Mouse (Mus musculus): ENCODE results near the gene Dnajc27. TPM values are rescaled to one million over a fixed set of nuclear protein-coding genes. Genes with fewer than 3 reads are reported as not detected.
A peak's percentile ranks its signal among the peaks of the same experiment; 100 is the strongest.

Gene Dnajc27
- polyA plus RNA-seq, 1 experiment from 2014 or later: 3.5 TPM

DNA sequence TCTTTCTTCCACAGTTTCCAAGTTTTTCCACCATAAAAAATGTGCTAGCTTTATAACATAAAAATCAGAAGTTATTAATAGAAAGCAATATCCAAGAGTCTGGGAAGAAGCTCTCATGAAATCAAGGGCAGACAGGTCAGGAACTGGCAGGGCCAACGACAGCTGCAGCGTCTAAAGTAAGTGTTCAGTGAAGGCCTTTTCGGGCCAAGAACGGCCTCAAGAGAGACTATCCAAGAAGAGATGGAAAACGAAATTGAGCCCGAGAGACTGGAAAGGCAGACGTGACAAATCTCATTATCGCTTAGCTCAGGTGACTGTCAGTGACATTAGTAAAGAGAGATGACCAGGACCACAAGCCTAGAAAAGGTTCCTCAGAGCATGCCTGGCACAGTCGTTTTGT lies 24.1 kb upstream of the Dnajc27 start:
- no peaks in the 10 kb centered on the region for H3K4me1 ChIP-seq
- no peak overlapping the region for H3K4me3 ChIP-seq
- no peak for ATAC-seq
- no peaks in the 10 kb centered on the region for H3K9me3 ChIP-seq (replicated peaks)
- H3K9ac ChIP-seq: no peak overlapping the region
- H3K36me3 ChIP-seq: no peaks in the 10 kb centered on the region
- no peak overlapping the region for H3K4me2 ChIP-seq
- 0 out of 2 replicates have a peak, but pooled peaks cover 9% of the 10 kb centered on the region for H3K27me3 ChIP-seq (replicated peaks)
- WGBS (ENCODE audit: insufficient replicate concordance): 57% methylated on average over 9 of the region's 9 CpGs
- H3K27ac ChIP-seq: no peak overlapping the region

DNA sequence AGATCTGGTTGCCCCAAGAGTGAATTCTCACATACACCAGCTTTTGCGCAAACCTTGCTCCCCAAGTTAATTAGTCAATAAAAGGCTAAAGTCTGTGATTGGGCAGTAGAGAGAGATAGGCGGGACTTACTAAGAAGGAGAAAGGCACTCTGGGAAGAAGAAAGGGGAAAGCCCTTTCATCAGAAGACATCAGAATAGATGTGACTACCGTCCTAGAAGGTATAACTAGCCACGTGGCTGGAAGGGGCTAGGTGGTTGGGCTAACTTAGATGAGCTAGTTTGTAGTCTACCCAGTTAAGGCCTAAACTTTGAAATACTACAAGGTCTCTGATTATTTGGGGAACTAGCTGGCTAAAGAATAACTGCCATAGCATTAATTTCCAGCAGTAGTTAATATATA lies 22.7 kb upstream of the Dnajc27 start:
- Histone ChIP-seq H3K36me3 (no peaks in the 10 kb centered on the region), H3K4me2 (no peak overlapping the region), H3K4me3 (no peak overlapping the region), H3K27me3 (replicated peaks) (0 out of 2 replicates have a peak, but pooled peaks cover 9% of the 10 kb centered on the region), H3K9me3 (replicated peaks) (no peaks in the 10 kb centered on the region), H3K27ac (no peak overlapping the region), H3K4me1 (peaks cover 4% of the 10 kb centered on the region), H3K9ac (no peak overlapping the region)
- ATAC-seq: no peak
- 74% methylated on average over 4 of the region's 4 CpGs for WGBS (ENCODE audit: insufficient replicate concordance)

GRCm38 (mm10) chr12:4065498-4065897 lies 16.9 kb upstream of the Dnajc27 start:
- Histone ChIP-seq H3K9ac (no peak overlapping the region), H3K4me2 (no peak overlapping the region), H3K9me3 (replicated peaks) (no peaks in the 10 kb centered on the region), H3K4me3 (no peak overlapping the region), H3K4me1 (peaks cover 24% of the 10 kb centered on the region), H3K36me3 (no peaks in the 10 kb centered on the region), H3K27ac (no peak overlapping the region), H3K27me3 (replicated peaks) (no peaks in the 10 kb centered on the region)
- ATAC-seq: no peak
- WGBS (ENCODE audit: insufficient replicate concordance): 74% methylated on average over 2 of the region's 2 CpGs

- Histone ChIP-seq H3K9ac (no peak overlapping the region), H3K4me1 (peaks cover 24% of the 10 kb centered on the region), H3K4me2 (no peak overlapping the region), H3K27me3 (replicated peaks) (no peaks in the 10 kb centered on the region), H3K36me3 (no peaks in the 10 kb centered on the region), H3K4me3 (no peak overlapping the region), H3K9me3 (replicated peaks) (no peaks in the 10 kb centered on the region), H3K27ac (no peak overlapping the region)
- 36% methylated on average over 8 of the region's 8 CpGs for WGBS (ENCODE audit: insufficient replicate concordance)
- ATAC-seq: peak; percentile 76
These were observed 16.4 kb upstream of the Dnajc27 start for GRCm38 (mm10) chr12:4065944-4066343.

GRCm38 (mm10) chr12:4066681-4067459 lies 15.5 kb upstream of the Dnajc27 start:
- Histone ChIP-seq H3K36me3 (no peaks in the 10 kb centered on the region), H3K27me3 (replicated peaks) (no peaks in the 10 kb centered on the region), H3K4me3 (no peak overlapping the region), H3K27ac (no peak overlapping the region), H3K9ac (no peak overlapping the region), H3K4me2 (no peak overlapping the region), H3K4me1 (peaks cover 24% of the 10 kb centered on the region), H3K9me3 (replicated peaks) (no peaks in the 10 kb centered on the region)
- 57% methylated on average over 6 of the region's 6 CpGs for WGBS (ENCODE audit: insufficient replicate concordance)
- no peak for ATAC-seq

DNA sequence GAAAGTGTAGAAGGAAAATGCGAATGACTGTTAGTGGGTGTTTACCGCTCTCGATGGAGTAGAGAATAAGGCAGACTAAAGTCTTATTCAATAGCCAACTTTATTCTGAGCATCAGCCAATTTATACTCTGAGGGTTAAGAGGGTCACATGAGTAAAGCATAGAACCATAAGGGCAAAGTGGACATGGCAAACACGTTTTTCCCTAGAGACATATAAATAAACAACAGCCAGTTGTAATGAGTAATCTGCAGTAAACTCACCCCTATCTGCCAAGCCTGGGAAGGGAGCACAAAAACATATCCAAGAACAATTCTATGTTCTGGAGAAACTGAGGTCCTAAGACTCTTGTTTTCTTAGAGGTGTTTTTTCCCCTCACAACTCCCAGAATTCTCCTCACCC lies 13.8 kb upstream of the Dnajc27 start:
- no peaks in the 10 kb centered on the region for H3K9me3 ChIP-seq (replicated peaks)
- 64% methylated on average over 4 of the region's 4 CpGs for WGBS (ENCODE audit: insufficient replicate concordance)
- no peak overlapping the region for H3K4me3 ChIP-seq
- H3K4me2 ChIP-seq: no peak overlapping the region
- no peaks in the 10 kb centered on the region for H3K27me3 ChIP-seq (replicated peaks)
- H3K9ac ChIP-seq: no peak overlapping the region
- H3K36me3 ChIP-seq: no peaks in the 10 kb centered on the region
- H3K27ac ChIP-seq: no peak overlapping the region
- no peak for ATAC-seq
- H3K4me1 ChIP-seq: peaks cover 24% of the 10 kb centered on the region

GRCm38 (mm10) chr12:4071671-4072070 lies 10.7 kb upstream of the Dnajc27 start:
- Histone ChIP-seq H3K9me3 (replicated peaks) (no peaks in the 10 kb centered on the region), H3K4me3 (no peak overlapping the region), H3K9ac (no peak overlapping the region), H3K27ac (no peak overlapping the region), H3K4me2 (no peak overlapping the region), H3K27me3 (replicated peaks) (peaks cover 2% of the 10 kb centered on the region; the same call in 1 of the 2 replicates), H3K4me1 (peaks cover 1% of the 10 kb centered on the region; the same call in 1 of the 2 replicates), H3K36me3 (no peaks in the 10 kb centered on the region)
- no peak for ATAC-seq
- WGBS (ENCODE audit: insufficient replicate concordance): 60% methylated on average over 9 of the region's 9 CpGs

- H3K4me2 ChIP-seq: no peak overlapping the region
- no peaks in the 10 kb centered on the region for H3K4me1 ChIP-seq
- H3K4me3 ChIP-seq: no peak overlapping the region
- 48% methylated on average over 8 of the region's 8 CpGs for WGBS (ENCODE audit: insufficient replicate concordance)
- H3K9me3 ChIP-seq (replicated peaks): no peaks in the 10 kb centered on the region
- H3K27me3 ChIP-seq (replicated peaks): peaks cover 4% of the 10 kb centered on the region; the same call in 1 of the 2 replicates
- H3K9ac ChIP-seq: no peak overlapping the region
- ATAC-seq: no peak
- H3K36me3 ChIP-seq: no peaks in the 10 kb centered on the region
- H3K27ac ChIP-seq: no peak overlapping the region
These were observed 7.0 kb upstream of the Dnajc27 start for GRCm38 (mm10) chr12:4075407-4075806.

- ATAC-seq: no peak
- no peak overlapping the region for H3K4me2 ChIP-seq
- H3K4me3 ChIP-seq: no peak overlapping the region
- no peaks in the 10 kb centered on the region for H3K9me3 ChIP-seq (replicated peaks)
- H3K27me3 ChIP-seq (replicated peaks): peaks cover 4% of the 10 kb centered on the region; the same call in 1 of the 2 replicates
- no peak overlapping the region for H3K27ac ChIP-seq
- H3K9ac ChIP-seq: no peak overlapping the region
- no peaks in the 10 kb centered on the region for H3K4me1 ChIP-seq
- no peaks in the 10 kb centered on the region for H3K36me3 ChIP-seq
These were observed 6.0 kb upstream of the Dnajc27 start for GRCm38 (mm10) chr12:4076383-4076782.

- Histone ChIP-seq H3K4me1 (peaks cover 14% of the 10 kb centered on the region), H3K9me3 (replicated peaks) (no peaks in the 10 kb centered on the region), H3K27ac (no peak overlapping the region), H3K9ac (no peak overlapping the region), H3K4me3 (no peak overlapping the region), H3K27me3 (replicated peaks) (peaks cover 4% of the 10 kb centered on the region; the same call in 1 of the 2 replicates), H3K36me3 (no peaks in the 10 kb centered on the region), H3K4me2 (no peak overlapping the region)
- no peak for ATAC-seq
- 44% methylated on average over 1 of the region's 1 CpGs for WGBS (ENCODE audit: insufficient replicate concordance)
These were observed 4.3 kb upstream of the Dnajc27 start for GRCm38 (mm10) chr12:4078069-4078468.

DNA sequence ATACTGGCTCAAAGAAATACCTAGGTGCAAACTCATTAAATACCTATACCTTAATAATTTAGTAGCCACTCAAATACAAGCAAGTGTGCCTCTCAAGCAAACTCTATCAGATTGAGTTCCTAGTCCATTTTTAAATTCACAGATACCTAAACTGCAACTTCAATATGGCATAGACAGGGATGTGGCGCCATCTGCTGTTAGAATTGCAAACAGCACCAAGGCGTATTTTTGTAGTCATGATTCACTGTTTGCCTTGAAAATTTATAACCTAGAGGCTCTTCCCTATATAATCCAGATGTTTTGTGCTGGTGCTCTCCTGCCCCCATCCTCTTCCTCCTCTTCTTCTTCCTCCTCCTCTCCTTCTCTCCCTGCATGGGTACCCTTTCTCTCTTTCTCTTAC lies 2.1 kb upstream of the Dnajc27 start:
- no peak for ATAC-seq
- WGBS (ENCODE audit: insufficient replicate concordance): 1% methylated on average over 2 of the region's 2 CpGs
- no peak overlapping the region for H3K27ac ChIP-seq
- peaks cover 4% of the 10 kb centered on the region; the same call in 1 of the 2 replicates for H3K27me3 ChIP-seq (replicated peaks)
- H3K4me1 ChIP-seq: peaks cover 24% of the 10 kb centered on the region
- H3K4me3 ChIP-seq: no peak overlapping the region
- no peaks in the 10 kb centered on the region for H3K36me3 ChIP-seq
- H3K4me2 ChIP-seq: no peak overlapping the region
- no peaks in the 10 kb centered on the region for H3K9me3 ChIP-seq (replicated peaks)
- H3K9ac ChIP-seq: no peak overlapping the region

GRCm38 (mm10) chr12:4083441-4083840 lies 1.1 kb downstream of the Dnajc27 start:
- WGBS (ENCODE audit: insufficient replicate concordance): 67% methylated on average over 8 of the region's 8 CpGs
- ATAC-seq: no peak
- peak overlapping the region; percentile 91 for H3K4me2 ChIP-seq
- H3K4me3 ChIP-seq: peak overlapping the region; percentile 68; the same call in 1 of the 2 replicates
- H3K27ac ChIP-seq: no peak overlapping the region
- no peaks in the 10 kb centered on the region for H3K9me3 ChIP-seq (replicated peaks)
- H3K27me3 ChIP-seq (replicated peaks): no peaks in the 10 kb centered on the region; the same call in 1 of the 2 replicates
- H3K36me3 ChIP-seq: peaks cover 26% of the 10 kb centered on the region
- H3K9ac ChIP-seq: 0 out of 2 replicates have a peak overlapping the region, but pooled peaks have one; percentile 73
- peaks cover 24% of the 10 kb centered on the region for H3K4me1 ChIP-seq

All from liver, embryonic 12.5 days (tissue).